Mouse (Mus musculus): ENCODE measurements around the gene B230118H07Rik. TPM values are rescaled to one million over a fixed set of nuclear protein-coding genes. Genes with fewer than 3 reads are reported as not detected.

B230118H07Rik gene
- polyA plus RNA-seq, 1 experiment from 2014 or later, result 55.8 TPM

DNA sequence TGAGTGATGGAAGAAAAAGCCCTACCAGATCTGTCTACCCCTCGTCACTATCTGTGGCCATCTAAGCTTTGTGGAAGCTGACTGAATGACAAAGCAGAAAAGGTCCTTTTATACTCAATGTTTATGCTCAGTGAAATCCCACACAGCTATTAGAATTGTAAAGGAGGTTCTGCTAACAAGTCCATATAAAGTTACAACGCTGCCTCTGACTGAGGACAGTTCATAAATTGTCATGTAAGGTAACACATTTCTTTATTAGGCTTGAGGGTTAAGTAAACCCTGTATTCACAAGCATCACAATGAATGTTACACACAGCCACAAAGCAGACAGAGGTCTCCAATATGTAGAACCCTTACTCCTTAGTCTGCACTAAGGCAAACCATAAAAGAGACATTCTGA, 25.3 kb downstream of the B230118H07Rik start:
- Histone ChIP-seq H3K36me3 (ENCODE audit: control insufficient read depth, insufficient read depth, low read length) (no peaks in the 10 kb centered on the region), H3K27me3 (replicated peaks; ENCODE audit: control insufficient read depth, insufficient read depth, low read length) (no peaks in the 10 kb centered on the region), H3K4me1 (ENCODE audit: control insufficient read depth, insufficient read depth, low read length) (0 out of 2 replicates have a peak, but pooled peaks cover 10% of the 10 kb centered on the region), H3K4me2 (ENCODE audit: low read depth, low read length) (no peak overlapping the region), H3K27ac (replicated peaks; ENCODE audit: low read depth, low read length) (no peak overlapping the region), H3K9ac (ENCODE audit: low read depth, low read length) (no peak overlapping the region), H3K4me3 (ENCODE audit: low read depth, low read length) (no peak overlapping the region), H3K9me3 (ENCODE audit: control insufficient read depth, low read length) (no peaks in the 10 kb centered on the region)
- no peak for DNase-seq (ENCODE audit: low spot score)
- 65% methylated on average over 2 of the region's 2 CpGs for WGBS
- no peak for ATAC-seq (ENCODE audit: low read depth)

- DNase-seq (ENCODE audit: low spot score) (no peak), ATAC-seq (ENCODE audit: low read depth) (no peak)
- WGBS, result 85% methylated on average over 2 of the region's 2 CpGs
- Histone ChIP-seq H3K27ac (replicated peaks; ENCODE audit: low read depth, low read length) (no peak overlapping the region), H3K27me3 (replicated peaks; ENCODE audit: control insufficient read depth, insufficient read depth, low read length) (no peaks in the 10 kb centered on the region), H3K9ac (ENCODE audit: low read depth, low read length) (no peak overlapping the region), H3K4me3 (ENCODE audit: low read depth, low read length) (no peak overlapping the region), H3K9me3 (ENCODE audit: control insufficient read depth, low read length) (no peaks in the 10 kb centered on the region), H3K4me2 (ENCODE audit: low read depth, low read length) (no peak overlapping the region), H3K36me3 (ENCODE audit: control insufficient read depth, insufficient read depth, low read length) (no peaks in the 10 kb centered on the region), H3K4me1 (ENCODE audit: control insufficient read depth, insufficient read depth, low read length) (0 out of 2 replicates have a peak, but pooled peaks cover 10% of the 10 kb centered on the region)
Observed at GRCm38 (mm10) chr2:101623042-101623441, 26.3 kb downstream of the B230118H07Rik start.

DNA sequence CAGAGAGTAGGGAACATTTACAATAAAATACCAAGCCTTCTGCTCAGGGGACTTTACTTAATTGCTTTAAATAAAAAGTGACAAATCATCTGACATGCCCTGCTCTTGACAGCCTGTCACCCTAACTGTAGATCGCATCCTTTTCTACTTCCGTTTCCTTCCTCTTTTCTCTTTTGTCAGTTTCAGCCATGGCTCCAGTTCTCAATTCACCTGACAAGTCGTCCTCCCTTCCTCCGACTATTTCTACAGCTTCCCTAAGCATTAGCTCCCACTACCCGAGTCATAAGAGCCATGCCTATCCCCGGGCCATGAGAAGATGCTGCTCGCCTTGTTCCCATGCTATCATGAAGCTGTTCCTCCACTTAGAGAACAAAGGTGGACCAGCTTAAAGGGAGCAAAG, 27.7 kb downstream of the B230118H07Rik start:
- no peak for ATAC-seq (ENCODE audit: low read depth)

GRCm38 (mm10) chr2:101620899-101621298, 28.4 kb downstream of the B230118H07Rik start:
- no peaks in the 10 kb centered on the region for H3K36me3 ChIP-seq (ENCODE audit: control insufficient read depth, insufficient read depth, low read length)
- WGBS, result 63% methylated on average over 3 of the region's 3 CpGs
- no peak overlapping the region for H3K4me3 ChIP-seq (ENCODE audit: low read depth, low read length)
- ATAC-seq (ENCODE audit: low read depth), result no peak
- no peaks in the 10 kb centered on the region for H3K9me3 ChIP-seq (ENCODE audit: control insufficient read depth, low read length)
- no peak overlapping the region for H3K4me2 ChIP-seq (ENCODE audit: low read depth, low read length)
- DNase-seq (ENCODE audit: low spot score), result no peak
- H3K9ac ChIP-seq (ENCODE audit: low read depth, low read length), result no peak overlapping the region
- no peaks in the 10 kb centered on the region for H3K27me3 ChIP-seq (replicated peaks; ENCODE audit: control insufficient read depth, insufficient read depth, low read length)
- no peak overlapping the region for H3K27ac ChIP-seq (replicated peaks; ENCODE audit: low read depth, low read length)
- H3K4me1 ChIP-seq (ENCODE audit: control insufficient read depth, insufficient read depth, low read length), result 0 out of 2 replicates have a peak, but pooled peaks cover 8% of the 10 kb centered on the region

More for the DNA sequence above, 27.7 kb downstream of the B230118H07Rik start:
- H3K27ac ChIP-seq (replicated peaks; ENCODE audit: low read depth, low read length), result no peak overlapping the region
- no peak overlapping the region for H3K4me2 ChIP-seq (ENCODE audit: low read depth, low read length)
- 0 out of 2 replicates have a peak, but pooled peaks cover 4% of the 10 kb centered on the region for H3K4me1 ChIP-seq (ENCODE audit: control insufficient read depth, insufficient read depth, low read length)
- no peak overlapping the region for H3K9ac ChIP-seq (ENCODE audit: low read depth, low read length)
- 67% methylated on average over 7 of the region's 7 CpGs for WGBS
- DNase-seq (ENCODE audit: low spot score), result no peak
- no peaks in the 10 kb centered on the region for H3K9me3 ChIP-seq (ENCODE audit: control insufficient read depth, low read length)
- no peaks in the 10 kb centered on the region for H3K27me3 ChIP-seq (replicated peaks; ENCODE audit: control insufficient read depth, insufficient read depth, low read length)
- no peaks in the 10 kb centered on the region for H3K36me3 ChIP-seq (ENCODE audit: control insufficient read depth, insufficient read depth, low read length)
- H3K4me3 ChIP-seq (ENCODE audit: low read depth, low read length), result no peak overlapping the region

DNA sequence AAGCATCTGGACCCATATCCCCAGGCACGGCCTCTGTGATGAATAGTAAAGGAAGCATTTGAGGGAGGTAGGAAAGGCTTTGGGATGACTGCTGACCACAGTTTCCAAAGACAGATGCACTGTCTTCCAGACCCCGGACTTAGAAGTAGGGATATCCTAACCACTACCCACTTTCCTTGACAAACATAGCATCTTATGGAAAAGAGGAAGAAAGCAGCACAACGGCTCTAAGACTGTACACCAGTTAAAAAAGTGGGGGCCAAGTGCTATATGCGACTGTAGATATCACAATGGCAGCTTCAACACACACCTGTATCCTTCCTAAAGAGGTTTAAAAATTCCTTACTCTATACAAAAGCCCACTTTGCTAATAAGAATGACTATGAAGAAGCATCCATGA, 31.0 kb downstream of the B230118H07Rik start:
- H3K4me2 ChIP-seq (ENCODE audit: low read depth, low read length), result no peak overlapping the region
- H3K4me1 ChIP-seq (ENCODE audit: control insufficient read depth, insufficient read depth, low read length), result 0 out of 2 replicates have a peak, but pooled peaks cover 13% of the 10 kb centered on the region
- no peaks in the 10 kb centered on the region for H3K9me3 ChIP-seq (ENCODE audit: control insufficient read depth, low read length)
- DNase-seq (ENCODE audit: low spot score) (no peak), ATAC-seq (ENCODE audit: low read depth) (no peak)
- 79% methylated on average over 4 of the region's 4 CpGs for WGBS
- no peak overlapping the region for H3K4me3 ChIP-seq (ENCODE audit: low read depth, low read length)
- H3K9ac ChIP-seq (ENCODE audit: low read depth, low read length), result no peak overlapping the region
- H3K27ac ChIP-seq (replicated peaks; ENCODE audit: low read depth, low read length), result no peak overlapping the region
- H3K36me3 ChIP-seq (ENCODE audit: control insufficient read depth, insufficient read depth, low read length), result no peaks in the 10 kb centered on the region
- no peaks in the 10 kb centered on the region for H3K27me3 ChIP-seq (replicated peaks; ENCODE audit: control insufficient read depth, insufficient read depth, low read length)

DNA sequence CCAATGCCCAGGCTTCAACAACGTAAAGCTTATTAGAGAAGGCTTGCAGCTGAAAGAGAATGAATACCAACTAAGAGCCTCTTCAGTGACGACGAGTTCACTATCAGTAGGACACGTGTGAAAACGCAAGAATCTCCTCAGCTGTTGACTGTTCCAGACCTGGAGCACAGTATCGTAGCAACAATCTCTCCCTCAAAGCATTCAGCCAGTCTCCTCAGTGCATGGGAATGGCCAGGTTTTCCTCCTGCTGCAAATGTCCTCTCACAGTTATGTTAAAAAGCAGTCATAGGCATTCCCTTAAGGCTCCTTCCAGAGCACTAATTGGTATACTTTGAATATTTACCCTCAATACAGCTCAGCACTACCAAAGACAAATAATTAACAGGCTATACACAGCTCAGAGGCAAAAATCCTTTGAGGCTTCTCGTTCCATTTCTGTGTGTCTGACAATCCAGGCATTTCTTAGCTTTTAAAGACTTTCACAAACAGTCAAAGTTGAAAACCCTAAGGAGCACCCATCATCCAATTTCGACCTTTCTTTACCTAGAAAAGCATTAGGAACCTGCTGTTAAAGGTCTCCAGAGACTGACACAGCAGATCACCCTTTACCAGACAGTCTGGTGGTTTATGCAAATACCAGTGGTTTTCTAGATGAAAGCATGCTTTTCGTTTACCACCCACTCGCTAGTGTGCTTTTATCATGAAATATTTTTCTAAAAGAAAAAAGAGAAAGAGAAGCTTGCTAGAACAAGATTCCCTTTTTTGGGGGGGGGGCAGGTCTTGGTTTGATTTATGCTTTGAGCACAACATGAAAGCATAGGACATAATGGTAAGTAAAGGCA, 33.6 kb downstream of the B230118H07Rik start:
- Histone ChIP-seq H3K9ac (ENCODE audit: low read depth, low read length) (no peak overlapping the region), H3K4me3 (ENCODE audit: low read depth, low read length) (no peak overlapping the region), H3K4me1 (ENCODE audit: control insufficient read depth, insufficient read depth, low read length) (0 out of 2 replicates have a peak, but pooled peaks cover 13% of the 10 kb centered on the region), H3K36me3 (ENCODE audit: control insufficient read depth, insufficient read depth, low read length) (no peaks in the 10 kb centered on the region), H3K27ac (replicated peaks; ENCODE audit: low read depth, low read length) (no peak overlapping the region), H3K9me3 (ENCODE audit: control insufficient read depth, low read length) (no peaks in the 10 kb centered on the region), H3K27me3 (replicated peaks; ENCODE audit: control insufficient read depth, insufficient read depth, low read length) (no peaks in the 10 kb centered on the region), H3K4me2 (ENCODE audit: low read depth, low read length) (no peak overlapping the region)
- DNase-seq (ENCODE audit: low spot score), result peak; percentile 12
- 62% methylated on average over 10 of the region's 10 CpGs for WGBS
- ATAC-seq (ENCODE audit: low read depth), result no peak; the same call in 1 of the 2 replicates

- H3K27ac ChIP-seq (replicated peaks; ENCODE audit: low read depth, low read length), result no peak overlapping the region
Observed at GRCm38 (mm10) chr2:101610861-101611260, 38.5 kb downstream of the B230118H07Rik start.

DNA sequence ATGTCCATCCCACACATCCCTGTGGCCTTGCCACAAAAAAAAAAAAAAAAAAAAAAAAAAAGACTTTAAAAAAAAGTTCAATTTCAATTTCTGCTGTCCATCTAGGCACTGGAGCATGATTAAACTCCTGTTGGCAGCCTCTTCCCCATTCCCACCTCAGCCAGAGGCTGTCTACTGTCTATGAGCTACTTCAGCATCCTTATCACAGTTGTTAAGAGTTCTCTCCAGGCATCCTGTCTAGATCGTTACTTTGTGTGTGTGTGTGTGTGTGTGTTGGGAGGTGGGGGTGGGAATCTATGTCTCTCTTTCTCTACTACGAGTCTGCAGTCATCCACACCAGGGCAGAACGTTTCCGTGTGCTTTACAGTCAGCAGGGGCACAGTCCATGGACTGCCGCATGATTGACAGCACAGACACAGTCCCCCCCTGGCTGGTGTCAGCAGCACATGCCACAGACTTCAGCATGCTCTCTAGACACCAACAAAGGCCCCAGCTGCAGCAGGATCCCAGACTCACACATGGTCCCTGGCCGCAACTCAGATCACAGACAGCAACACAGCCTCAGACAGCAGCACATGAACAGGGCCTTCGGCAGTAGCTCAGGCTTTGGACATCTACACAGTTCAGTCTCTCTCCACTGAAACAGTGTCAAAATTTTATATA, 41.0 kb downstream of the B230118H07Rik start:
- Histone ChIP-seq H3K9me3 (ENCODE audit: control insufficient read depth, low read length) (no peaks in the 10 kb centered on the region), H3K4me1 (ENCODE audit: control insufficient read depth, insufficient read depth, low read length) (no peaks in the 10 kb centered on the region), H3K27ac (replicated peaks; ENCODE audit: low read depth, low read length) (no peak overlapping the region), H3K27me3 (replicated peaks; ENCODE audit: control insufficient read depth, insufficient read depth, low read length) (no peaks in the 10 kb centered on the region), H3K9ac (ENCODE audit: low read depth, low read length) (no peak overlapping the region), H3K4me2 (ENCODE audit: low read depth, low read length) (no peak overlapping the region), H3K36me3 (ENCODE audit: control insufficient read depth, insufficient read depth, low read length) (no peaks in the 10 kb centered on the region), H3K4me3 (ENCODE audit: low read depth, low read length) (no peak overlapping the region)
- 53% methylated on average over 7 of the region's 7 CpGs for WGBS
- DNase-seq (ENCODE audit: low spot score) (peak; percentile 35), ATAC-seq (ENCODE audit: low read depth) (peak; percentile 67; the same call in 1 of the 2 replicates)

More at GRCm38 (mm10) chr2:101610861-101611260, 38.5 kb downstream of the B230118H07Rik start:
- no peak overlapping the region for H3K9ac ChIP-seq (ENCODE audit: low read depth, low read length)
- 0 out of 2 replicates have a peak, but pooled peaks cover 4% of the 10 kb centered on the region for H3K4me1 ChIP-seq (ENCODE audit: control insufficient read depth, insufficient read depth, low read length)
- H3K4me2 ChIP-seq (ENCODE audit: low read depth, low read length), result no peak overlapping the region
- WGBS, result 75% methylated on average over 3 of the region's 3 CpGs
- no peaks in the 10 kb centered on the region for H3K27me3 ChIP-seq (replicated peaks; ENCODE audit: control insufficient read depth, insufficient read depth, low read length)
- DNase-seq (ENCODE audit: low spot score) (no peak), ATAC-seq (ENCODE audit: low read depth) (no peak)
- H3K4me3 ChIP-seq (ENCODE audit: low read depth, low read length), result no peak overlapping the region
- H3K36me3 ChIP-seq (ENCODE audit: control insufficient read depth, insufficient read depth, low read length), result no peaks in the 10 kb centered on the region
- H3K9me3 ChIP-seq (ENCODE audit: control insufficient read depth, low read length), result no peaks in the 10 kb centered on the region

Data from embryonic facial prominence, embryonic 14.5 days (tissue).